Mouse (Mus musculus): ENCODE measurements around the gene Nsg1.

DNA sequence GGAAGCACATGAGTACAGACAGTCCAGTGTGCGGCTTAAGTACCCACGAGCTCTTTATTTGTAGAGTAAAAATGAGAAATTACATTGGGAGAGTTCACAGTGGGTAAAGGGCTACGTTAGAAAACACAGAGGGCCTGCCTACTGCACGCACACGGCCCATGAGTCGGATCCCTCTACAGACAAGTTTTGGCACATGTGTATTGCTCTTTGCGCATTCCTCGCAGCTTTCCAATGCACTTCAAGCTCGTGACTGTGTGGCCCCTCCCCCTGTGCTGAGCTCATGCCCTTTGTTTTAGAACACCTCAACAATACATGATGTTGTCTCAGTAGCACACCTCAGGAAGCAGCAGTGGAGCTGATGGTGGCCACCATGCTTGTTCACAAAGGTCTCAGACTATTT, 22.5 kb downstream of the Nsg1 start:
- TF ChIP-seq POLR2A (IDR thresholded peaks at IDR 0.05; ENCODE audit: insufficient read depth, low read length) (no peak), CTCF (IDR thresholded peaks at IDR 0.05; ENCODE audit: low read depth, low read length) (no peak)
